Mouse (Mus musculus): ENCODE results near the gene Olfr703. TPM values are rescaled to one million over a fixed set of nuclear protein-coding genes. Genes with fewer than 3 reads are reported as not detected.

Olfr703 gene
- not detected in 2 replicates for polyA plus RNA-seq (2015; fragmentation: Nextera tagmentation; extraction: Ambion mirVana)

DNA sequence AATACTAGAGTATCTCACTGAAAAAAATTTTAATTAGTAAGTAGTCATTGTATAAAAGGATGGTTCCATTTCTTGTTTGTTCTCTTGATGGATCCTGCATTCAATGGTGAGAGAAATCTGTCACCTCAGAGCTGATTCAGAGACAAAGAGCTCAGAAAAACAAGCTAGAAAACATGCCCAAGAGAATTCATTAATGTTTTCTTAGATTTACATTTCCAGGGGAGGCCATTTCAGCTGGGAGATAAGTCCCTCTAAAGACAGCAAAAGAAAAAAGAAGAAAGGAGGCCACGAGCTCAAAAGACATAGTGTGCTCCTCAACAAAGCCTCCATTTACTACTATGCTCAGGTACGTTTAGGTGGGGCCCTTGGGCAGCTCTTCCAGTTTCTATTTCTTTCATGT lies at the start of gene Olfr703:
Olfr703 (plus strand) TSS at position 301 of the 400 bp plus-strand sequence.
- Histone ChIP-seq H3K4me2 (no peak within 1 kb of the TSS), H3K9me3 (no peaks in the 10 kb centered on the region), H3K27ac (no peak within 1 kb of the TSS), H3K27me3 (no peaks in the 10 kb centered on the region), H3K36me3 (no peaks in the 10 kb centered on the region), H3K4me3 (no peak within 1 kb of the TSS), H3K4me1 (no peaks in the 10 kb centered on the region), H3K9ac (no peak within 1 kb of the TSS)
- ATAC-seq (ENCODE audit: borderline replicate concordance, extremely low read depth, low FRiP score, low TSS enrichment) = no peak
- 50% methylated on average over 2 of the region's 2 CpGs for WGBS

DNA sequence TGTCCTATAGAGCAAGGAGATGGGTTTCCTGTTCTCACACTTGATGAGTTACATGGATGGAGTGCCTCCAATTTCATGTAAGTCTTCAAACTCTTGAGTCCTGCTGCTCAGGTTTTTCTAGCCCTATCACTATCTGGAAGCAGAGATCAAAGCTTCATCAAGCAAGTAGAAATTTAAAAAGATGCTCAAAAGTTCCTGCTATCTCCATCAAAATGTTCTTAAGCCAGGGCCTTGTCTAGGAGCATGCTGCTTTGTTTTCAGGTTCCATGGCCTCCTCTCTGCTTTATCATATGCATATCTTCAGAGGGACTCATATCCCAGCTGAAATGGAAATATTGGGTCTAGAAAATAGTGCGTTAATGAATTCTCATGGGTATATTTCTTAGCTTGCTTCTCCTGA lies 34.4 kb upstream of the Olfr703 start, which contains the start of gene Olfr700:
Olfr700 (minus strand) TSS at position 101 of the 400 bp plus-strand sequence.
- no peak for ATAC-seq (ENCODE audit: borderline replicate concordance, extremely low read depth, low FRiP score, low TSS enrichment)
- WGBS = 71% methylated on average over 1 of the region's 1 CpGs
- H3K9ac ChIP-seq = no peak within 1 kb of the TSS

DNA sequence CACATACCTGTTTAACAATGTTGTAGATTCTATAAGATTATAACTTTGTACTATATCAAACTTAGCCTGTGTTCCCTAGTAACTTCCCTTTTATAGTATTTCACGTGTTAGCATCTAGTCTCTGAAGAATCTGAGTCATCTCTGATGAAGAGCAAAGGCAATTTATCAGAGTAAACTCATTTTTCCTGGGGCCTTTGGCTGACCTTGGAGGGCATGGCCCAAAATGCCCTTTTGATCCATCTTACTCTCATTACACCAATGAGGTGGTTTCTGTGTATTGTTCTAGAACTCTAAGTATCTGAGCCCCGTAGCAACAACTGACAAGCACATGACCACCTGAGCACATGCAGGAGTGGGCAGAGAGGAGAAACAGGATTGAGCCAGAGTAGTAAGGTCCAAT lies 29.3 kb upstream of the Olfr703 start, which contains the start of gene Olfr701:
Olfr701 (plus strand) TSS at position 301 of the 400 bp plus-strand sequence.
- WGBS = 52% methylated on average over 2 of the region's 2 CpGs
- no peaks in the 10 kb centered on the region for H3K4me1 ChIP-seq
- H3K9me3 ChIP-seq = no peaks in the 10 kb centered on the region
- H3K27ac ChIP-seq = no peak within 1 kb of the TSS
- no peak within 1 kb of the TSS for H3K4me2 ChIP-seq
- H3K27me3 ChIP-seq = no peaks in the 10 kb centered on the region
- no peak within 1 kb of the TSS for H3K9ac ChIP-seq
- no peak for ATAC-seq (ENCODE audit: borderline replicate concordance, extremely low read depth, low FRiP score, low TSS enrichment)
- H3K36me3 ChIP-seq = no peaks in the 10 kb centered on the region
- H3K4me3 ChIP-seq = no peak within 1 kb of the TSS

More for the DNA sequence above, 34.4 kb upstream of the Olfr703 start, which contains the start of gene Olfr700:
- Histone ChIP-seq H3K4me2 (no peak within 1 kb of the TSS), H3K9me3 (no peaks in the 10 kb centered on the region), H3K27ac (no peak within 1 kb of the TSS), H3K36me3 (no peaks in the 10 kb centered on the region), H3K4me3 (no peak within 1 kb of the TSS), H3K4me1 (no peaks in the 10 kb centered on the region), H3K27me3 (no peaks in the 10 kb centered on the region)

DNA sequence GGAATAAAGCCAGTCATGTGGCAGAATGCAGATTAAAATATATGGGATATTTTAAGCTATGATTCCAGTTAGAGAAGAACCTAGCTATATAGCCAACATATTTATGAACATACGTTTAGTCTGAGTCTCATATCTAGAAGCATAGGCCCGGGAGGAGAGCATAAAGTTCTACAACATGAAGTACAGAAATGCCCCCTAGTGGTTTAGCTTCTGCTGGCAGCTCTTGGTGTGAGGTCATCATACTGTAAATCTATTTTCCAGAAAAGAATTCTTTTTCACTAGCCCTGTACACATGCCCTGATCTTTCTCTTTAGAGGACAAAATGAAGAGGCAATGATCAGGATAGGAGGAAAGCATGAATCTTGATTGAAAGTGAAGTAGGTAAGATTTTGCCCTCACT lies 27.4 kb upstream of the Olfr703 start:
- Histone ChIP-seq H3K27me3 (no peaks in the 10 kb centered on the region), H3K4me1 (no peaks in the 10 kb centered on the region), H3K4me3 (no peak overlapping the region), H3K36me3 (no peaks in the 10 kb centered on the region), H3K9me3 (no peaks in the 10 kb centered on the region), H3K27ac (no peak overlapping the region), H3K4me2 (no peak overlapping the region), H3K9ac (no peak overlapping the region)
- 30% methylated on average over 2 of the region's 2 CpGs for WGBS
- ATAC-seq (ENCODE audit: borderline replicate concordance, extremely low read depth, low FRiP score, low TSS enrichment) = no peak

DNA sequence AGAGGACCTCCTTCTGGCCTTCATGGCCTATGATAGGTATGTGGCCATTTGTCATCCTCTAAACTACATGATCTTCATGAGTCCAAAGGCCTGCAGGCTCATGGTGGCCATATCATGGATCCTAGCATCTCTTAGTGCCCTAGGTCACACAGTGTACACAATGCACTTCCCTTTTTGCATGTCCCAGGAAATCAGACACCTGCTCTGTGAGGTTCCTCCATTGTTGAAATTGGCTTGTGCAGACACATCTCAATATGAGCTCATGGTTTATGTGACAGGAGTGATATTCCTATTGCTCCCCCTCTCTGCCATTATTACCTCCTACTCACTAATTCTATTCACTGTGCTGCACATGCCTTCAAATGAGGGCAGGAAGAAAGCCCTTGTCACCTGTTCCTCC lies 24.7 kb upstream of the Olfr703 start:
- no peaks in the 10 kb centered on the region for H3K9me3 ChIP-seq
- H3K27ac ChIP-seq = no peak overlapping the region

DNA sequence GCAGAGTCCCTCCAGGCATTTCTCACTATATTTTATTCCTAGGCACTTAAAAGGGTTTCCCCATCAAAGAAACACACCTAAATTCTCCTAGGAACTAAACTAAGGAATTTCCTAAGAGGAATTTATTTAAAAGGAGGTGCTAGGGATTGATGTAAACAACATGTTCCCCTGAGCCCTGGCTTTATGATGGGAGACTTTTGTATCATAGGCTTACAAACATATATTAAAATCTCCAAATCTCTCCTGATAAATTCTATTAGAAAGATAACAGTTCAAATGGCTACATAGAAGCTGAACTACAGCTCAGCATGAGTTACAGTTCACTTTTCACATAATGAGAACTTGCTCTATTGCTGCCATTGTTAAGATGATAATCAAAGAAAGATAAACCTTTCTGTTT lies 9.4 kb upstream of the Olfr703 start, which contains the start of gene Olfr702:
Olfr702 (minus strand) TSS at position 101 of the 400 bp plus-strand sequence.
- no peak within 1 kb of the TSS for H3K4me2 ChIP-seq
- ATAC-seq (ENCODE audit: borderline replicate concordance, extremely low read depth, low FRiP score, low TSS enrichment) = no peak
- H3K27me3 ChIP-seq = no peaks in the 10 kb centered on the region
- H3K4me3 ChIP-seq = no peak within 1 kb of the TSS
- no peak within 1 kb of the TSS for H3K9ac ChIP-seq
- H3K9me3 ChIP-seq = no peaks in the 10 kb centered on the region
- no peaks in the 10 kb centered on the region for H3K4me1 ChIP-seq
- no peak within 1 kb of the TSS for H3K27ac ChIP-seq
- no peaks in the 10 kb centered on the region for H3K36me3 ChIP-seq

More for the DNA sequence above, 24.7 kb upstream of the Olfr703 start:
- no peak for ATAC-seq (ENCODE audit: borderline replicate concordance, extremely low read depth, low FRiP score, low TSS enrichment)
- no peak overlapping the region for H3K4me2 ChIP-seq
- H3K27me3 ChIP-seq = no peaks in the 10 kb centered on the region
- no peak overlapping the region for H3K9ac ChIP-seq
- H3K4me3 ChIP-seq = no peak overlapping the region
- no peaks in the 10 kb centered on the region for H3K4me1 ChIP-seq
- no peaks in the 10 kb centered on the region for H3K36me3 ChIP-seq

DNA sequence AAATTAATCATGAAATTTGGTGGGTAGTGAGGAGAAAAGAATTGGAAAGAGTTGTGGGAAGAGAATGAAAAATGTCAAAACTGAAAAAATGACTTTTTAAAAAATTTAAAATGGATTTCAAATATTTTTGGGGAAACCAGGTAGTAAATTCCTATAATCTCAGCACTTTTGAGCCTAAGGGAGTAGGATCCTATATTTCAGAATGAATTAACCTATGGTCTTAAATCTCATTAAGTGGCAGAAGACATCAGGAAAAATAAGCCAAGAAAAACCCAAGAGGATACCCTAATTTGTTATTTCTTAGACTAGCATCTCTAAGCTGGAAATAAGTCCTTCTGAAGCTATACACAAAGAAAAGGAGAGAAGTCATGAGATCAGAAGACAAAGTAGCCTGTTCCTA lies 19.7 kb downstream of the Olfr703 start, which contains the start of gene Olfr704:
Olfr704 (plus strand) TSS at position 301 of the 400 bp plus-strand sequence.
- Histone ChIP-seq H3K27me3 (no peaks in the 10 kb centered on the region), H3K36me3 (no peaks in the 10 kb centered on the region), H3K27ac (no peak within 1 kb of the TSS), H3K4me2 (no peak within 1 kb of the TSS), H3K4me1 (no peaks in the 10 kb centered on the region), H3K9me3 (no peaks in the 10 kb centered on the region), H3K4me3 (no peak within 1 kb of the TSS), H3K9ac (no peak within 1 kb of the TSS)
- no peak for ATAC-seq (ENCODE audit: borderline replicate concordance, extremely low read depth, low FRiP score, low TSS enrichment)

DNA sequence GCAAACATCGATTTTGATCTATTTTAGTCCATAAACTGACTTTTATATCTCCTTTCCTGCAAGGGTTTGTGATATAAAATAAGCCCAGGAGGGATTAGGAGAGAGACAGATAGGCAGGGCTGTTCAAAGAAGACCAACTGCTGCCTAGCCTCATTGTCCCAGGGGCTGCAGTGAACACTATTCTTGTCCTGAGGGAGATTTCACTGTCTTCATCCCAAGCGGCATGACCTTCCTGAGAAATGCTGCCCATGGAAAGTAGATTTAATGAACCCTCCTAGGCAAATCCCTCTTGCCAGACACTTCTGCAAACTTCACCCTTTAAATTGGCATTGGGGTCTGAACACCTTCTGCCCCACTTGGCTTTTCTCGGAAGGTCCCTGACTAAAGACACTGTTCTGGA lies 33.6 kb downstream of the Olfr703 start, which contains the start of gene Olfr705:
Olfr705 (minus strand) TSS at position 101 of the 400 bp plus-strand sequence.
- Histone ChIP-seq H3K27me3 (no peaks in the 10 kb centered on the region), H3K36me3 (no peaks in the 10 kb centered on the region), H3K9ac (no peak within 1 kb of the TSS), H3K4me2 (no peak within 1 kb of the TSS), H3K9me3 (no peaks in the 10 kb centered on the region), H3K4me3 (no peak within 1 kb of the TSS), H3K27ac (no peak within 1 kb of the TSS), H3K4me1 (no peaks in the 10 kb centered on the region)
- WGBS = 66% methylated on average over 3 of the region's 3 CpGs
- ATAC-seq (ENCODE audit: borderline replicate concordance, extremely low read depth, low FRiP score, low TSS enrichment) = no peak

DNA sequence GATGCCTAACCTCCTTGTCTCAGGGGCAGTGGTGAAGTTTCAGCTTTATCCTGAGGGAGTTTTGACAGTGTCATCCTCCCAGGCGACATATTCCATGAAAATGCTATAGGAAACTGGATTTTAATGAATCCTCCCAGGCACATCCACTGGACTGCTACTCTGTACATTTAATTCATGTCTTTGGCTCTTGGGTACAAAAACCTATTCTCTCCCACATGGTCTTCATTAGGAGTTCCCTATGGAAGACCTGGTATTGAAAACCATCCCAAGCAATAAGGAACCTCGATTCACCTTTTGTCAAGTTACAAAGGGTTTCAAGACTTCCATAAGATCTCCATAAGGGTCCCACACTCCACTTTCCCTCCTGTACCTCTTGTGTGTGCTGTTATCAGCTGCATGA lies 44.9 kb downstream of the Olfr703 start, which contains the start of gene Olfr706:
Olfr706 (minus strand) TSS at position 101 of the 400 bp plus-strand sequence.
- Histone ChIP-seq H3K4me2 (no peak within 1 kb of the TSS), H3K36me3 (no peaks in the 10 kb centered on the region), H3K9me3 (no peaks in the 10 kb centered on the region), H3K27ac (no peak within 1 kb of the TSS), H3K4me1 (no peaks in the 10 kb centered on the region), H3K4me3 (no peak within 1 kb of the TSS), H3K9ac (no peak within 1 kb of the TSS), H3K27me3 (no peaks in the 10 kb centered on the region)
- WGBS = 76% methylated on average over 2 of the region's 2 CpGs
- ATAC-seq (ENCODE audit: borderline replicate concordance, extremely low read depth, low FRiP score, low TSS enrichment) = no peak

Other genes starting within 250 kb of the Olfr703 start
- gene Olfr693, start 162.8 kb upstream of the Olfr703 start, polyA plus RNA-seq (2015; fragmentation: Nextera tagmentation; extraction: Ambion mirVana) = not detected in 2 replicates
- not detected in 2 replicates for gene Olfr694, start 151.5 kb upstream of the Olfr703 start, polyA plus RNA-seq (2015; fragmentation: Nextera tagmentation; extraction: Ambion mirVana)
- gene Olfr695, start 127.0 kb upstream of the Olfr703 start, polyA plus RNA-seq (2015; fragmentation: Nextera tagmentation; extraction: Ambion mirVana) = not detected in 2 replicates
- not detected in 2 replicates for gene Olfr697, start 100.9 kb upstream of the Olfr703 start, polyA plus RNA-seq (2015; fragmentation: Nextera tagmentation; extraction: Ambion mirVana)
- gene Olfr698, start 88.0 kb upstream of the Olfr703 start, polyA plus RNA-seq (2015; fragmentation: Nextera tagmentation; extraction: Ambion mirVana) = not detected in 2 replicates
- not detected in 2 replicates for gene Olfr699, start 50.2 kb upstream of the Olfr703 start, polyA plus RNA-seq (2015; fragmentation: Nextera tagmentation; extraction: Ambion mirVana)
- not detected in 2 replicates for gene Olfr700, start 34.5 kb upstream of the Olfr703 start, polyA plus RNA-seq (2015; fragmentation: Nextera tagmentation; extraction: Ambion mirVana)
- gene Olfr701, start 29.2 kb upstream of the Olfr703 start, polyA plus RNA-seq (2015; fragmentation: Nextera tagmentation; extraction: Ambion mirVana) = not detected in 2 replicates
- not detected in 2 replicates for gene Olfr702, start 9.5 kb upstream of the Olfr703 start, polyA plus RNA-seq (2015; fragmentation: Nextera tagmentation; extraction: Ambion mirVana)
- not detected in 2 replicates for gene Olfr704, start 19.8 kb downstream of the Olfr703 start, polyA plus RNA-seq (2015; fragmentation: Nextera tagmentation; extraction: Ambion mirVana)
- not detected in 2 replicates for gene Olfr705, start 33.5 kb downstream of the Olfr703 start, polyA plus RNA-seq (2015; fragmentation: Nextera tagmentation; extraction: Ambion mirVana)
- not detected in 2 replicates for gene Olfr706, start 44.8 kb downstream of the Olfr703 start, polyA plus RNA-seq (2015; fragmentation: Nextera tagmentation; extraction: Ambion mirVana)
- gene Olfr707, start 57.9 kb downstream of the Olfr703 start, polyA plus RNA-seq (2015; fragmentation: Nextera tagmentation; extraction: Ambion mirVana) = not detected in 2 replicates
- gene Olfr1532-ps1, start 64.6 kb downstream of the Olfr703 start, polyA plus RNA-seq (2015; fragmentation: Nextera tagmentation; extraction: Ambion mirVana) = not detected in 2 replicates
- gene Olfr709-ps1, start 88.9 kb downstream of the Olfr703 start, polyA plus RNA-seq (2015; fragmentation: Nextera tagmentation; extraction: Ambion mirVana) = not detected in 2 replicates
- not detected in 2 replicates for gene Olfr710, start 105.0 kb downstream of the Olfr703 start, polyA plus RNA-seq (2015; fragmentation: Nextera tagmentation; extraction: Ambion mirVana)
- gene Olfr6, start 120.6 kb downstream of the Olfr703 start, polyA plus RNA-seq (2015; fragmentation: Nextera tagmentation; extraction: Ambion mirVana) = not detected in 2 replicates
- not detected in 2 replicates for gene Olfr711, start 132.1 kb downstream of the Olfr703 start, polyA plus RNA-seq (2015; fragmentation: Nextera tagmentation; extraction: Ambion mirVana)
- gene Olfr2, start 162.7 kb downstream of the Olfr703 start, polyA plus RNA-seq (2015; fragmentation: Nextera tagmentation; extraction: Ambion mirVana) = not detected in 2 replicates
- gene Olfr713, start 187.8 kb downstream of the Olfr703 start, polyA plus RNA-seq (2015; fragmentation: Nextera tagmentation; extraction: Ambion mirVana) = not detected in 2 replicates
- not detected in 2 replicates for gene Olfr714, start 227.6 kb downstream of the Olfr703 start, polyA plus RNA-seq (2015; fragmentation: Nextera tagmentation; extraction: Ambion mirVana)
- gene Olfr17, start 249.9 kb downstream of the Olfr703 start, polyA plus RNA-seq (2015; fragmentation: Nextera tagmentation; extraction: Ambion mirVana) = not detected in 2 replicates